Mouse (Mus musculus) yolk sac, embryonic 10.5 days (tissue): ENCODE measurements at regions not wholly inside any gene's neighbourhood (a gene's known extent, or its start where the extent isn't known, plus 50 kb on each side); places are given as distances from the start of the nearest gene placed in this dataset.

ENCODE experiments used
- DNase-seq: peaks from one replicate; pipeline ENCODE4 v3.0.0-alpha.2; 2017; ENCODE audit warnings: low spot score

GRCm38 (mm10) chr9:41222346-41223015, 61.0 kb upstream of the Ubash3b start:
- no peak for DNase-seq

DNA sequence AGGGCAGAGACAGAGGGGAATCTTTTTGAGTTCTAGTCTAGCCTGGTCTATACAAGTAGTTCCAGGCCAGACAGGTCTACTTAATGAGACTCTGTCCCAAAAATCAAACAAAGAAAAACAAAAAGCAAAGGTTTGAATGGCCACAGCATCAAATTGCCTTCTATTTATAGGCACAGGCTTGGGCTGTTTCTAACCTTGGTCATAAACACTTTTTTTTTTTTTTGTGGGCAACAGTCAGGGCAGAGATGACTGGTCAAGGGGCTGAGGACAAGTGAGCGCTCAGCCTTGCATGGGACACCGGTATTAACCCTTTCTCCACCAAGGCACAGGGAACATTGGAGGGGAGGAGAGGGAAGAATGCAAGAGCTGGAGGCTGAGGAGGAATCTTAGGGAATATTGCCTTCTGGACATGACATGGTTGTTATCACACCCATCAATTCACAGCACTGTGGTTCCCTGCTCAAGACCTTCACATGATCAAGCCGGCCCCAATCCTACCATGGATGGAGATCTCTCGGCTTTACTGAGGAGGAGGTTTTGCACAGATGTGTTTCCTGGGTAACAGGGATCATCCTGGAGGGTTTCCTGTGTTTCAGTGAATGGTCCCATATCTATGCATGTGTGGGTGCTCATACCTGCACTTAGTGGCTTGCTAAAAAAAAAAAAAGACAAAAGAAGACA, 59.8 kb upstream of the Ubash3b start:
- DNase-seq, result no peak

GRCm38 (mm10) chr9:41220105-41220669, 58.7 kb upstream of the Ubash3b start:
- no peak for DNase-seq

DNA sequence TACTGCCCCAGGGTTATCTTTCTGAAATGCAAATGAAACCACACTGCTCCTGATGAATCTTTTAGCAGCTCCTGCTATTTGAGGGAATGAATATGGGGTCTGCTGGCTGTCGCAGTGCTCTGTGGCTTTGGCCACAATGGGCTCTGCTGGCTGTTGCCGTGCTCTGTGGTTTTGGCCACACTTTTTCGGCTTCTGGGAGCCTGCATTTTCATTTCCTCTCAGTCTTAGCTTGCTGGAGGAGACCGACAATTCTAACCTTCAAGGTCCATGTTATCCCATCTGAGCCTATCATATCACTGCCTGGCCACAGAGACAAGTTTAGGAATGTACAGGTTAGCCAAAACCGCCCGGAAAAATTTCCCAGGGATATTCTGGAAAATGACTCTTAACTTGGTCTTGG, 57.2 kb upstream of the Ubash3b start:
- DNase-seq, result no peak

GRCm38 (mm10) chr9:41216248-41216647, 54.8 kb upstream of the Ubash3b start:
- no peak for DNase-seq

- no peak for DNase-seq
Measured at GRCm38 (mm10) chr9:41215026-41215425, 53.5 kb upstream of the Ubash3b start.

GRCm38 (mm10) chr9:41212943-41213529, 51.5 kb upstream of the Ubash3b start:
- no peak for DNase-seq

DNA sequence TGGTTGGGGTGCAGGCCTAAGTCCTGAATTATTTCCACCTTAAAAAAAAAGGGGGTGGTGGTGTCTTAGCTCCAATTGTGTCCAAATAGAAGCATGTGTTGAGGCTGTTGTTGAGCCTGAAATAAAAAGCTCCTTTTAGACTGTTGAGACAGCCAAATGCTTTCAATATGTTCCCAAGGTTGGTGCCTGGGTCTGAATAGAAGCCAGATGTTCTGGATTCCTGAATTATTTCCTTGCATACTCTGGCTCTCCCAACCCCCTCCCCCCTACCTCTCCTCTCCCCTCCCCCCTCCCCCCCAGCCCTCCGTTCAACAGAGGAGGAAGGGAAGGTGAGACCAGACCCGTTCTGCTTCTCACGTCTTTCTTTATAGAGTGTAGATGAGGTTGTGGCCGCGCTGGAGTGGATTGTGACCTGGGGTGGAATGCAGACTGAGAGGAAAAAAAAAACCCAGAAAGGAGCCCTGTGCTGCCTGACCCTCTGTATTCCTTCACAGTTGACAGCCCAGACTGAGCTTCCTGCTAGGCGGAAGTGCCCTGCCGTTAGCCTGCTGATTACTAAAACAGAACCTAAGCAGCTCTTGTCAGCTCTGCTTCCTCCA, 50.9 kb upstream of the Ubash3b start:
- peak; percentile 58 for DNase-seq

GRCm38 (mm10) chr9:41211865-41212302, 50.4 kb upstream of the Ubash3b start:
- no peak for DNase-seq
